In the genomic region with DNA sequence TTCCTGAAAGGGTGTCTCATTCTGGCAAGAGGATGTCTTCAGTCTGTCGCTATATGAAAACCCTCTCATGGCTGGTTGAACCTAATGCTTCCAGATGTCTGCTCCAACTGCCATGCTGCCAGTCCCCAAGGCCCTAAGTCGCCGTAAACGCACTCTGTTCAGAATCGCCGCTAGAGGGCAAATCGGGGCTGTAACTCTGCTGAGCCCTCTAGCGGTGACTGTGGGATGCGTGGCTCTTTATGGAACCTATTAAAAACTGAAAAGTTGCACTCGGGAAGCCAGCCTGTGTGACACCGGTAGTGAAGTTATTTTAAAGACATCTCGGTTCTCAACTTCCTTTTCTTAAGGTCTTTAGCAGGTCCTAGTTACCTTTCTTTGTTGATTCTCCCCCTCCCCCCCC, we compare ENCODE assay signal across 8 mouse cellular contexts. TPM values are rescaled to one million over a fixed set of nuclear protein-coding genes. Genes with fewer than 3 reads are reported as not detected.
DNase-seq lines count a peak whose midpoint lies in the region; ATAC-seq and TF ChIP-seq lines count a peak whose summit lies in the region.

No protein-coding gene starts in this region.

- H3K27me3 ChIP-seq in cerebellum, adult 2 months (ENCODE audit: control insufficient read depth, insufficient read depth, low read length): no peaks in the 10 kb centered on the region

- no peak overlapping the region for H3K4me3 ChIP-seq in cerebellum, adult 2 months (replicated peaks; ENCODE audit: insufficient read depth, low read depth, low read length)

- ATAC-seq in frontal cortex, adult (ENCODE audit: low TSS enrichment): peak; percentile 55
- peak; percentile 77 to 83 for ATAC-seq in hematopoietic stem cell, adult 5-6 weeks (replicated peaks in 1 of 2; ENCODE audit: insufficient read depth in 1 of 2, low FRiP score in 2 of 2, low TSS enrichment in 1 of 2, low read depth in 1 of 2, poor library complexity in 2 of 2, severe bottlenecking in 2 of 2)

- peak; percentile 99 for TF ChIP-seq CTCF in cerebellum, adult 2 months (IDR thresholded peaks at IDR 0.05; ENCODE audit: borderline replicate concordance, insufficient read depth, low read depth, low read length)

- DNase-seq in NIH3T3 (ENCODE audit: low read depth): peak; percentile 94
- DNase-seq in cerebellum, adult 2 months: peak; percentile 83 to 85
- peak; percentile 74 to 78 for DNase-seq in layer of hippocampus, postnatal 36 days
- peak; percentile 90 for DNase-seq in lung, postnatal 25 days (ENCODE audit: low spot score)
- peak; percentile 96 for DNase-seq in retina, postnatal 1 day
- peak; percentile 92 for DNase-seq in thymus, postnatal 4 days

- no peaks in the 10 kb centered on the region for H3K4me1 ChIP-seq in cerebellum, adult 2 months (ENCODE audit: control insufficient read depth, insufficient read depth, low read length)

- under 1% methylated on average over 12 of the region's 12 CpGs for WGBS in cerebellum, adult 2 months

- H3K27ac ChIP-seq in cerebellum, adult 2 months (ENCODE audit: insufficient read depth, low read length): no peak overlapping the region

- TF ChIP-seq POLR2A in cerebellum, adult 2 months (IDR thresholded peaks at IDR 0.05; ENCODE audit: borderline replicate concordance, insufficient read depth, low read length): no peak

RNA-seq across cellular contexts. Expression of a gene that starts 1.8 kb away (rescaled TPM):
- polyA plus RNA-seq in cerebellum, adult 2 months (2012; rRNA removed): 20.2 and 21.4 TPM in 2 replicates
- 38.4 and 43.1 TPM in 2 replicates for total RNA-seq in hematopoietic stem cell, adult 5-6 weeks (2017)
- 10 to 100 TPM; 23.1 to 25.4 TPM for total RNA-seq in layer of hippocampus, postnatal 36 days (2021)

RNA-seq across cellular contexts. Expression of a gene that starts 38.2 kb away (rescaled TPM):
- polyA plus RNA-seq in cerebellum, adult 2 months (2012; rRNA removed): 14.0 and 16.6 TPM in 2 replicates
- total RNA-seq in hematopoietic stem cell, adult 5-6 weeks (2017): 45.7 and 71.1 TPM in 2 replicates
- total RNA-seq in layer of hippocampus, postnatal 36 days (2021): 1 to 10 TPM; 5.8 to 6.8 TPM
